Mouse (Mus musculus) limb, embryonic 14.5 days (tissue): Measurements from ENCODE around the gene Hes1. TPM values are rescaled to one million over a fixed set of nuclear protein-coding genes. Genes with fewer than 3 reads are reported as not detected.
A peak's percentile ranks its signal among the peaks of the same experiment; 100 is the strongest.

Source experiments
- ATAC-seq: fragments of 200-750 bp; cut with Nextera tagmentation; 2 replicates; pipeline ENCODE4 v1.8.0; 2017; ENCODE audit warnings: low read depth, moderate number of reproducible peaks, moderate TSS enrichment; ENCODE audit not compliant: low FRiP score
- DNase-seq: peaks from one replicate; pipeline ENCODE4 v3.0.0-alpha.2; 2015; ENCODE audit warnings: low spot score
- H3K27ac ChIP-seq: fragments of 300-500 bp; sonication (generic); replicated peaks from 2 replicates; pipeline ENCODE4 v1.5.1; 2014; ENCODE audit warnings: low read depth, mild to moderate bottlenecking, low read length, moderate library complexity, mixed read lengths
- H3K27me3 ChIP-seq: fragments of 300-500 bp; sonication (generic); 2 replicates; pipeline ENCODE4 v1.6.1; 2014; ENCODE audit warnings: low read length, mixed read lengths; ENCODE audit not compliant: control insufficient read depth, insufficient read depth
- H3K36me3 ChIP-seq: fragments of 300-500 bp; sonication (generic); 2 replicates; pipeline ENCODE4 v1.6.1; 2014; ENCODE audit warnings: mild to moderate bottlenecking, low read length, moderate library complexity, mixed read lengths; ENCODE audit not compliant: control insufficient read depth, insufficient read depth
- H3K4me1 ChIP-seq: fragments of 300-500 bp; sonication (generic); 2 replicates; pipeline ENCODE4 v1.6.1; 2014; ENCODE audit warnings: antibody characterized with exemption, low read length, mixed read lengths; ENCODE audit not compliant: control insufficient read depth, insufficient read depth
- H3K4me2 ChIP-seq: fragments of 300-500 bp; sonication (generic); replicated peaks from 2 replicates; pipeline ENCODE4 v1.6.1; 2014; ENCODE audit warnings: low read depth, mild to moderate bottlenecking, low read length, moderate library complexity; ENCODE audit not compliant: severe bottlenecking
- H3K4me3 ChIP-seq: fragments of 300-500 bp; sonication (generic); replicated peaks from 2 replicates; pipeline ENCODE4 v1.5.1; 2014; ENCODE audit warnings: low read length
- H3K9ac ChIP-seq: fragments of 300-500 bp; sonication (generic); 2 replicates; pipeline ENCODE4 v1.6.1; 2014; ENCODE audit warnings: mild to moderate bottlenecking, low read depth, low read length, moderate library complexity; ENCODE audit not compliant: severe bottlenecking
- H3K9me3 ChIP-seq: fragments of 300-500 bp; sonication (generic); 2 replicates; pipeline ENCODE4 v1.6.1; 2016; ENCODE audit warnings: low read length; ENCODE audit not compliant: control insufficient read depth
- POLR2A ChIP-seq: fragments of 200-500 bp; IDR thresholded peaks from 2 replicates; pipeline ENCODE4 v1.8.0; 2012; ENCODE audit warnings: inconsistent platforms, mild to moderate bottlenecking, moderate library complexity, borderline replicate concordance; ENCODE audit not compliant: insufficient read depth, insufficient read length; ENCODE audit errors: extremely low read depth
- WGBS: fragments of 180-500 bp; shearing (Covaris S2); extraction: QIAGEN DNeasy Blood & Tissue Kit; methylation state at CpG from one replicate; pipeline ENCODE4 v1.1.7; 2014; 5-methylcytosine and 5-hydroxymethylcytosine counted together
- polyA plus RNA-seq, 2 experiments: library from polyadenylated mRNA; depleted of rRNA in 1 of 2; stranded (reverse) in 1 of 2; unstranded in 1 of 2; fragments of >200 nt; fragmentation: Nextera tagmentation in 1 of 2; extraction: Ambion mirVana in 1 of 2; gene quantifications; 2 replicates each; pipeline versions ENCODE4 v1.2.1 to v1.2.3; 2012 to 2014

Hes1 gene
- polyA plus RNA-seq, 2 experiments, result 71.9 to 143 TPM

DNA sequence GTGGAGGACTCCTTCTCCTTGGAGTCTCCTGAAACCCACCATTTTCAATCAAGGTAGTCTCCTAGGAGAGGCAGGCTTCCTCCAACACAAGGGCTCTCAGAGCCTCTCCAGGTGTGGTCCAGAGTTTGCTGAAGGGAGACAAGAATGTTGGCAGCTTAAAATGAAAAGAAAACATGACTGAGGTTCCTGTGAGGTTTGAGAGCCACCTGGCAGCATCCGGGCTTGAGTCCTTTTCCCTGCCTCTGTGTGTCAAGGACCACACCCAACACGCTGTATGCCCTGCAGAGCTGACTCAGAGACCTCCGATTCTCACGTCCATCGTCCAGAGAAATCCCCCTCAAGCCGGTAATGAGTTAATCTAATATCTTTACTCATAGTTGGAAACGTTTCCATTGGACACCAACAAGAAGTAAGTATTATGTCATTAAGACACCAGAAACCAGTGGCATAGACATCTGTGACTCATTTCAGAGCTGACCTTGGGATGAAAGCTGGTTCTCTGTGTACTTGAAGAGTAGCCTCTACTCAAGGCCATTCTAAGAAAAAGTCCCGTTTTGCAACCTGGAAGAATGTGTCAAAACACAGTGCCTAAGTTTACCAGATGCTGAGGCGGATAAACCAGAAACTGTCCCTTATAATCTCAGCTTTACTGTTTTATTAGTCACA is 26.1 kb downstream of the Hes1 start:
- no peaks in the 10 kb centered on the region for H3K36me3 ChIP-seq
- H3K9me3 ChIP-seq, result no peaks in the 10 kb centered on the region
- no peak for TF ChIP-seq POLR2A
- H3K4me3 ChIP-seq, result no peak overlapping the region
- no peak overlapping the region for H3K4me2 ChIP-seq
- H3K27me3 ChIP-seq, result no peaks in the 10 kb centered on the region
- DNase-seq (no peak), ATAC-seq (no peak)
- no peaks in the 10 kb centered on the region for H3K4me1 ChIP-seq
- WGBS, result 77% methylated on average over 9 of the region's 9 CpGs
- H3K9ac ChIP-seq, result no peak overlapping the region
- H3K27ac ChIP-seq, result no peak overlapping the region

DNA sequence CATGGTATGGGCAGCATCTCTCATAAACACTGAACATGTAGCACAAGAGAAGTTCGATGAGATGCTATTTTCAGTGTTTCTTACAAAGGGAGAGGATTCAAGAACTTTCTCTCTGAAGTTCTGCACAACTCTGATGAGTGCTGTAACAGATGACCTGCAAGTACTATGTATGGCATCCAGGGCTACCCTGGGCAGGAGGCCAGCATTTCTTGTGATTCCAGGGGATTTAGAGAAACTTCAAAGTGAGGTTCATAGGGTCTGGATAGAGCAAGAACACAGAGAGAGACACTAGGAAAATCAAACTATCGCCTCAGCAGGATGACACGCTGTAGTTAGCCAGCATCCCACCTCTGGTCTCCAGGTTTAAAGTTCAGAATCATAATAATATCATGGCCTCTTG is 31.9 kb downstream of the Hes1 start:
- no peak for ATAC-seq

DNA sequence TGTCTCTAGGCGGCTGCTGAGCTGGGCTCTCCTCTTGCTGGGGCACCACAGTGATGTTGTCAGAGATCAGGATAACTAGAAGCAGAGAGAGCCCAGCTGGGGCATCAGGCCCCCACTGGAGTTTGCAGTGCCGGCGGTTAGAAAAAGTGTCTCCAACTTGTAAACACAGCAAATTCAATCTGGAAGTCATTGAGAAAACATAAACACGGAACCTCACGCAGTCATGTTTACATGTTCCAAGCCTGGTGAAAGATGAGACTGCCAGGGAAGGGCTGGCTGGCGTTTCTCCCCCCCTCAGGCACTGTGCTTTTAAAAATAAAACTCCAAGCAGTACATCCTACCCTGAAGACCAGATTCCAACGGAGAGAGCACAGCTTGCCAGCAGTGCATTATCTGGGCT is 32.3 kb downstream of the Hes1 start:
- Histone ChIP-seq H3K9me3 (no peaks in the 10 kb centered on the region), H3K9ac (no peak overlapping the region), H3K36me3 (no peaks in the 10 kb centered on the region), H3K4me3 (no peak overlapping the region), H3K27me3 (no peaks in the 10 kb centered on the region), H3K4me1 (peaks cover 5% of the 10 kb centered on the region; the same call in 1 of the 2 replicates), H3K4me2 (peak overlapping the region; percentile 20; the same call in 1 of the 2 replicates), H3K27ac (0 out of 2 replicates have a peak overlapping the region, but pooled peaks have one; percentile 20)
- ATAC-seq, result peak; percentile 30; the same call in 1 of the 2 replicates
- DNase-seq, result peak; percentile 15
- WGBS, result 6% methylated on average over 7 of the region's 7 CpGs
- TF ChIP-seq POLR2A, result no peak

More for the DNA sequence above, 31.9 kb downstream of the Hes1 start:
- Histone ChIP-seq H3K27me3 (no peaks in the 10 kb centered on the region), H3K9me3 (no peaks in the 10 kb centered on the region), H3K9ac (no peak overlapping the region), H3K4me1 (peaks cover 5% of the 10 kb centered on the region; the same call in 1 of the 2 replicates), H3K4me2 (no peak overlapping the region), H3K27ac (0 out of 2 replicates have a peak overlapping the region, but pooled peaks have one; percentile 20), H3K4me3 (no peak overlapping the region), H3K36me3 (no peaks in the 10 kb centered on the region)
- TF ChIP-seq POLR2A, result no peak
- WGBS, result 65% methylated on average over 3 of the region's 3 CpGs
- peak; percentile 21 for DNase-seq

DNA sequence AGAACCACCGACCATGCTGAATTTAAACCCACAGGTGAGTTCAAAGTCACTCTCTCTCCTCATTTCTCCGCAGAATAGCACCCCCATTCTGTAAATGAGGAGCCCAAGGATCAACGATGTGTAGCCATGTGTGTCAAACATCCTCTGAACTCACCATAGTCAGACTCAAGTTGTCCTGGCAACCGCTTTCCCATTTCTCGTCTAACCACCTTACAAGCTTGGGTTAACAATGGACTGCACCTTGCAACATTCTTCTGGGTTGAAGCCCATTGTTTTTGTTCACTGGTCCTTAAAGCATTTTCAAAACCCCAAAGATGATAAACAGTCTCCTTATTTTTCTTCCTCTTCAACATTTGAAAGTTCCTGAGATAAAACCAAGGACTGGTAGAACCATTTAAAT is 34.9 kb downstream of the Hes1 start:
- H3K27me3 ChIP-seq, result no peaks in the 10 kb centered on the region
- no peaks in the 10 kb centered on the region for H3K36me3 ChIP-seq
- ATAC-seq (no peak), DNase-seq (no peak)
- H3K9ac ChIP-seq, result no peak overlapping the region
- TF ChIP-seq POLR2A, result no peak
- WGBS, result 85% methylated on average over 5 of the region's 5 CpGs
- H3K4me3 ChIP-seq, result no peak overlapping the region
- H3K9me3 ChIP-seq, result no peaks in the 10 kb centered on the region
- no peak overlapping the region for H3K4me2 ChIP-seq
- H3K4me1 ChIP-seq, result peaks cover 22% of the 10 kb centered on the region
- H3K27ac ChIP-seq, result no peak overlapping the region

DNA sequence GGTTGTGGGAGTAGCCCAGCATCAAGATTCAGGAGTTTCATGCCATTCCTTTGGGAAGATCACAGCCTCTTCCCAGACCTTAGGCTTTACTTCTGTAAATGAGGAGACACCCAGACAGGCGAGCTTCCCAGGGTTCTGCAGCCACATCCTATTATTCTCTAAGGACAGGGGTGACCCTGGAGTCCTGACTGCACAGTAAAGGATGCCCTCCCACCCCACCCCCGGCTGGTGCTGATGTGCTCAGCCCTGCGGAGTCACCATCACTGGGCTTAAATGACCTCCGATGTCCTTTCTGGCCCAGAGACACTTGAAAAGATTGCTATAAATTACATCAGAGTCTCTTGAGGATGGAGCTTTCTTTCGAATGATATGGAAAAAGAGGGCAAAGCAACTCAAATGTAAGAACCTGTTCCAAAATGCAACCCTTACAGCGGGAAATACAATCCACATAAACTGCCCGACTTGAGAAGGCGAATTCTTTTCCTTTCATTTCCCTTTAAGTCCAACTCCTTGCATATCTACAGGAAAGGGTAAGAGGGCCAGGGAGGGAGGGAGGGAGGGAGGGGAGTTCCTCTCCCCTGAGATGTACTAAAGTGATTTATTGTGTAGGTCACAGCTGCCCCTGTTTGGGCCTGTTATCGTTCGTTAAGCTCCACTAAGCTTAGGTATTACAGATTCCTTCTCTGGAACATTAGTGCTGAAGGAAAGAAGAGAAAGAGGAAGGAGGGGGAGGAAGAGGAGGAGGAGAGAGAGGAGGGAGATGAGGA is 38.1 kb downstream of the Hes1 start:
- Histone ChIP-seq H3K9ac (no peak overlapping the region), H3K27me3 (no peaks in the 10 kb centered on the region), H3K9me3 (no peaks in the 10 kb centered on the region), H3K36me3 (no peaks in the 10 kb centered on the region), H3K27ac (no peak overlapping the region), H3K4me1 (peaks cover 17% of the 10 kb centered on the region), H3K4me2 (peak overlapping the region; percentile 4; the same call in 1 of the 2 replicates), H3K4me3 (no peak overlapping the region)
- TF ChIP-seq POLR2A, result no peak
- ATAC-seq, result peak; percentile 32; the same call in 1 of the 2 replicates
- peak; percentile 38 for DNase-seq
- WGBS, result 13% methylated on average over 10 of the region's 10 CpGs
